Mouse (Mus musculus) lung, adult 2 months (tissue): ENCODE data around the gene Lrrc4b.

Source experiments
- CTCF ChIP-seq: fragments of 200-500 bp; IDR thresholded peaks from 2 replicates; pipeline ENCODE4 v1.5.1; 2011; ENCODE audit warnings: mild to moderate bottlenecking, low read length, control low read depth; ENCODE audit not compliant: insufficient read depth
- POLR2A ChIP-seq: fragments of 200-500 bp; IDR thresholded peaks from 2 replicates; pipeline ENCODE4 v1.6.1; 2011; ENCODE audit warnings: low read depth, mild to moderate bottlenecking, control low read depth, low read length, borderline replicate concordance; ENCODE audit errors: extremely low read depth

GRCm38 (mm10) chr7:44405346-44406014 is 23.3 kb upstream of the Lrrc4b start:
- TF ChIP-seq POLR2A, result peak; percentile 16; the same call in 1 of the 2 replicates
- TF ChIP-seq CTCF, result no peak
